Mouse (Mus musculus) liver (tissue): ENCODE measurements at regions not wholly inside any gene's neighbourhood (a gene's known extent, or its start where the extent isn't known, plus 50 kb on each side); places are given as distances from the start of the nearest gene placed in this dataset.

Experiments
- DNase-seq: peaks from one replicate; pipeline ENCODE4 v3.0.0-alpha.2; 2020; ENCODE audit warnings: mixed read lengths

DNA sequence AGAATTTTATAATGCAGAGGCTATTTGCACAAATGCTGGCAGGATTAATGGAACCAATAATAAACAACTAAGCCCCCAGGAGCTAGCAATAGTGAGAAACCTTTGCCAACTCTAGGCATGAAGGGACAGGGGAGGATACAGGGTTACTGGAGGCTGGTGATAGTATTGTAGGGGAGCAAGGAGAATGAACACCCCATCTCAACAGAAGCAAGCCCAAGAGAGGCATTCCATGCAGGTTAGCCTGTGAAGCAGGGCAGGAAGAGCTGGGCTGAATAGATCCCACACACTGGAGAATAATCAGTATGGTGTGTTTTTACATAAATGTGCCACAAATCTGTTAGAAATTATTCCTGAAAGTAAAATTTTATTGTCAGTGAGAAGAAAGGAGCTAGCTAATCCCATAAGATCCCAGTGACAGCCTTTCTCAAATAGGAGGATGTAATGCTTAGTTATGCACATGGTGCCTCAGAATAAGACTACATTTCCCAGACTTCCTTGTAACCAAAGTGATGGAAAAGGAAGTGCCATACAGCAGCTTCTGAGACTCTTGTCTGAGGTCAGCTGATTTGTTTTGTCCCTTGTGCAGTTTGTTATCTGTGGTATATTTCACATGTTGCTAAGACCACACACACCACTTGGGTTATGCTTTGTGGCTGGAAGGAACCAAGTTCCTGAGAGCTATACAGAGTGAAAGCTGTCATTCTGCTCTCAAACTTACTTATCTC is 111.1 kb downstream of the Ccdc71l start:
- DNase-seq: no peak

DNA sequence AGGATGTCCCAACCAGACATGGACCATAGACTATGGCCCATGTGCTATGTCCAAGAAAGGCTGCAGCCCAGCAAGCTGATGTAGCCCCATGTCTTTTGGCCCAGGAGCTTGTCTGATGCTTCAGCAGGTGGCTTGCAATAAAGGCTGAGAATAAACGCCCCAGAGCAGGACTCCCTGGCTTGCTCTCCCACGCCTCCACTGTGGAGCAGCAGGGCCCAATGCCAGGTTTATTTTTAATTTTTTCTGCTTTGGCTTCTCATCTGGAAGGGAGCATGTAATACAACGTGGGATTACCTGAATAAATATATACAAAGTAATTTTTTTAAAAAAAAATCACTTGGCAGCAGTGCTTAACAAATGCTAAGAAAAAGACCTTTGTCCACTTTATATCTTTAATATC is 125.7 kb downstream of the Ccdc71l start:
- DNase-seq: no peak

DNA sequence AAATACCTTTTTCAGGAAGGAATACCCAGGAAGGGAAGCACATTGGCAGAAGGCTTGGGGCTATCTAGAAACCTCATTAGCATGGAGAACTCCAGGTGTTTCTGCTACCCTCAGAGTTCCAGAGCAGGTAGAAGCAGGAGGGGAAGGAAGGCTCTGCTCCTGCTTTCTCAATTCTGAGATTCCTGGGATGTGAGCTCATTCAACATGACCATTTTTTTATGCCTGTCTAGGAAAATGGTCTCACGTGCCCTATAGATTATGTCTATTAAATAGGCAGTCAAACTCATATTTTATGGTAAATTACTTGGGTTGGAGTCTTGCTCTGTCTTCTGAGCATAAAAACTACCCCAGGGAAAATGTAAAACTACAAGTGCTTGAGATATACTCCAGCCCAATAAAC is 130.2 kb downstream of the Ccdc71l start:
- no peak for DNase-seq

DNA sequence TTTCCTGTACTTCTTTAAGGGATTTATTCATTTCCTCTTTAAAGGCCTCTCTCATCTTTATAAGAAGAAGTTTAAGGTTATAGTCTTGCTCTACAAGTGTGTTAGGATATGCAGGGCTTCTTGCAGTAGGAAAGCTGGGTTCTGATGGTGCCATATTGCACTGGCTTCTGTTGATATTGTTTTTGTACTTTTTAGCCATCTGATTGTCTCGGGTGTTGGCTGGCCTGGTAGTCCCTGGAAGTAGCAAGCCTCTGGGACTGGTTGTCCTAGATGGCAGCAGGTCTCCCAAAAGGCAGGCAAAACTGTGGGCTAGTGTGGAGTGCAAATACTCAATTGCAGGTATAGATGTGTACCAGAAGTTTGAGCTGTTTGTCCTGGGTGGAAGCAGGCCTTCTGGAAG is 147.1 kb downstream of the Ccdc71l start:
- DNase-seq: no peak

DNA sequence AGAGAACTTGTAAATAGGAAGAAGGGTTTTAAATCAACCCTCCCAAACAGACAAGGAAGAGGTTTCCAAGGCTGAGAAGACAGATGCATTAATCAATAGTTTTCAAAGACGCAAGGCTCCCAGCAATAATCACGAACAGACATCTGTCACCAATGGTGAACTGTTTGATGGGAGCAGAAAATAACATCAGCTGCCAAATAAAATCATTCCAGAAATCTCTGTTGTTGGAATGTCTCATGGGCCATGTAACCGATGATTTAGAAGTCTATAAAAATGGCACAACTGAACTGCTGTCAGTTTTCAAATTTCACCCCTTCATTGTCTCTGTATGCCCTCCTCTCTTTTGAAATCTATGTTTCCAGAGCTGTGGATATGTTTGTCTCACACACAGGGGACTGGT is 152.7 kb downstream of the Ccdc71l start:
- DNase-seq: no peak

DNA sequence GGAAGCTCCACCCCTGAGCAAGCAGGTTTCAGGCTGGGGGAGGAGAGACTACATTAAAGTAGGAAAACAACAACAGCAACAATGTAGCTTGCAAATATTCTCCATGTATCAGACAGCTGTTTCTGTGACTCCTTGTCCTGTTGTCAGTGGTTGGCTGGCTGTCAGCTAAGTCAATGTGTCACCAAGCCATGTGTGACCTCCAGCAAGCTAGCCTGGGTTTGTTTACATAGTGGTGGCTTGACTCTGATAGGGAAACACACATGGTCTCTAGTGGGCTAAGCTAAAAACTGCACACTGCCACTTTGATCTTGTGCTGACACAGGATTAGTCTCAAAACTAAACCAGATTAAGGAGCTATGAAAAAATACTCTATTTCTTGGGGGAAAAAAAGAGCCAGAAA is 155.1 kb downstream of the Ccdc71l start:
- no peak for DNase-seq

DNA sequence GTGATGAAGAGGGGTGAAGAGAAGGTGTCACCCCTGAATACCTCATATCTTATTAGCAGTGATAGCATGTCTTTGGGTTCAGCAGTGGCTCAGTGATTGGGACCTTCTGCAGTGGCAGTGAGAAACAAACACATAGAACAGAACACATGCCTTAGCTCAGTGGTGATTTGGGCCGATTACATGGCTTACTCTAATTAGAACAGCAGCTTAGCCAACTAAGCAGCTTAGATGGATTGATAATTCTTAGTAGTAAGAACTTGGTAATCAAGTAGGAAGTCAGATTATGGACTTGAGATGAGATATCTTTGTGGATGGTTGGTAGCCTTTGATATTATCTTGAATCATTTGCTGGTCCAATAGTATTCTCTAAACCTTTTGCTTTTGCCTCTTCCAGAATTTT is 167.0 kb downstream of the Ccdc71l start:
- no peak for DNase-seq

DNA sequence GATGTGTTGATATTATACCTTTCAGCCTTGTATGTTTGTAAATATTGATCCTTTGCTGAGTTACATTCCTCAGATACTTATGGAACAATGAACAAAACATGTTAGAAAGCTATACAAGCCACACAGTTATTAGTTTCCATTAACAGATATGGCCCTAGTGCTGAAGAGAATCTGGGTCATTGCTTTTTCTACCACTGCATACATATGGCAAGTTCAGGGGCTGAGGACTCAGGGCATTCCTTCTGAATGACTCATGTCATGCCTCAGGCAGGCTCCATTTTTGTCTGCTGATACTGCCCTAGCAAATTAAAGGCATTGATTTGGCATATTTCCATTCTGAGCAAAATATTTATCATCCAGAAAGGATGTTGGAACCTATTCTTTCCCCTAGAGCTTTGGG is 167.9 kb downstream of the Ccdc71l start:
- no peak for DNase-seq

DNA sequence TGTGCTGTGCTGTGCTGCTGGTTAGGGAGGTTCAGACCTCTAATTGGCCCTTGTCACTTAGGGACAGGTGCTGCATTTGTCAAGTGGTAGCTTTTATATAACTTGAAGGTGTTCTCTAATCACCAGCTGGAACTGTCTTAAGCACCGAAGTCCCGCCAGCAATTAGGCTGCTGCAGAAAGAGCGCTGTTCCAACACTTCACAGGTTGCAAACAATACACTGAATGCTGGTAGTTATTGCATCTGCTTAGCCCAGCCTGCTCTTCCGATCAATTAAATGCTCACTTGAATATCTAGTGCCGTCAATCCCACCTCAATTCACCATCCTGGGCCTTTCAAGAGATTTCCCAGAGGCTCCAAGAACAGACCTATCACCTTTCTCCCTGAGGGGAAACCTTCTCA is 175.3 kb downstream of the Ccdc71l start:
- DNase-seq: no peak

DNA sequence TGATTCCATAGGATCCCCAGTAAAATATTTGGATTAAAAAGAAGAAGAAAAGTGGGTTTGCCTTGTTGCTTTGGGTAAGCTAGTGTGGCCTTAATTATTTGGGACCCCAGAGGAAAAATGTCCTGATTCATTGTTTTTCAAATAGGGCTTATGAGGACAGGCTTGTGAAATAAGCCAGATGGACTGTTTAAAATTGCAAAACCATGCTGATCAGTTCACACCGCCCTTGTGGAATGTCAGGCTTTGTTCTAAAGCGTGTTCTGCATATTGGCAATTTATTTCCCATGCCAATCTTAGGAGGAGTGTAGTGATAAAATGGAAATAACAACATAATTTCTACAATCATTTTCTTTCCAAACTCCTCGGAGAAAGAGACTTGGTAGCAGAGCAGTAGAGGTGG is 189.3 kb downstream of the Ccdc71l start:
- DNase-seq: no peak

DNA sequence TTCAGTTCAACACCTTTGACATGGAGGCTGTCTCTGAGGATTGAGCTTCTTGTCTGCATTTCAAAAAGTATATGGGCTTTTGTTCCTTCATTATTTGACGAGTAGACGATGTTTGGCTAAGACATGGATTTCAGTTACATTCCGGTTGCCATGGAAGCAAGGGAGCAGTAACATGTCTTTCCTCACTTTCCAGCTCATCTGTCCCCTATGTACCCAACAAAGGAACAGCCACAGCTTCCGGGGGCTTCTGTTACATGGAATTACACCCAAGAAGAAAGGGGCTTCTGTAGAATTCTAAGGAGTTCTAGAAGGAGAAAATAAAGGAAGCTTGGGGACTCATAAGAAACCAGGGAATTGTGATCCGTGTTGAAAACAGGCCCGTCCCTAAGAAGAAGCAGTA is 202.8 kb downstream of the Ccdc71l start:
- DNase-seq: no peak

DNA sequence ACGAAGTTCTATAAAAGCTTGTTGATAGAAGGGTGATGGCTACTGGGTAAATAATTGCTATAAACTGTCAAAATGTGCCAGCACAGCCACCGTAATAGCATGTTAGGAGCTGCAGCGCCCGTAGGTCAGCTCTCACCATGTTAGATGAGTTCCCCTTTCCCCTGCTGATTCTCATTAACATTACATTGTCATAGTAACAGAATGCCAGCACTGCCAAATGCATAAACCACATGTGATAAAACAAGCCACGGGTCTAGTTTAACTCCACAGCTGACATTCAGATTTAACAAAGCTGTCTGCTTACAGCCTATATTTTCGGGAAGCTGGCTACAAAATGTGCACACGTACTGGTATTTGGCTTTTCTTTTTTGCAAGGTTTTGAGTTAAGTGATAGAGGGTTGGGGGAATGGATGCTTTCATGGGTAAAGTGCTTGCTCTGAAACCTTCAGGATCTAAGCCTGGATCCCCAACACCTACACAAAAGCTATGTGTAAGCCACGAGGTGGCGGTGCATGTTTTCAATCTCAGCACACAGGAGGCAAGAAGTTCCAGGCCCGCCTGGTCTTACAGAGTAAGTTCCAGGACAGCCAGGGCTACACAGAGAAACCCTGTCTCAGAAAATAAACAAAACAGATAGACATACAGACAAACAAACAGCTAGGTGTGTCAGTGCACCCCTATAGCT is 217.1 kb upstream of the Nampt start:
- DNase-seq: no peak

DNA sequence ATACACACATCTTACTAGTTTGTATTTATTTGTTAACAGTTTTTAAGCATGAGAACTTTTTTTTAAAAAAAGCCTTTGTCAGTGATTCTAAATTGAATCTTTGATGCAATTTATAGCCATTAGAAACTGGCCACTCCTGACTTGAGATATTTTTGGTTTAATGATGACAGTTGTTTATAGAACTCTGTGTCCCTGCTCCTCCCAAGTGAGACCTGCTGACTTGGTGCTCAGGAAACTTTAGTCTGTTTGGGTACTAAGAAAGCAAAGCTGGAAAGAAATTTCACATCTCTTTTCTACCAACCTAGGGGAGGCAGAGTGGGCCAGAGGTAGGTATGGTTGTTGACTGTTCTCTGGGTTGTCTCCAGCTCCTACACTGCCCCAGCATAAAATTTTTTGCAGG is 214.0 kb upstream of the Nampt start:
- no peak for DNase-seq

DNA sequence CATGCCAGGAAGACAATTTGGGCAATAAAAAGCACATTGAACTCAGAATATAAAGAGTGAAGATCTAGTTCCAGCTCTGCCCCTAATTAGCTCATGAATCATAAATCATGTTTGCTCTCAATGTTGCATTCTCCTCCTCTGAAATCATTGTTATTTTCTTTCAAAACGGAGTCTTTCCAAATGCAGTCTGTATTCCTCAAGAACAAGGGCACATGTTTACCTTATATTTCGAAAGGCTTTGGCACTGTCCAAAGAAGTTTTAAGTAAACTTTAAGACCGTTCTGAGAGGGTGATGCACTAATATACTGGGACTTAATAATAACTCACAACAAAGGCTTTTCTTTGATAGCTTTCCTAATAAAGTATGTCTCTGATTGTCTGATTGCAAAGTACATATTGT is 204.3 kb upstream of the Nampt start:
- no peak for DNase-seq

DNA sequence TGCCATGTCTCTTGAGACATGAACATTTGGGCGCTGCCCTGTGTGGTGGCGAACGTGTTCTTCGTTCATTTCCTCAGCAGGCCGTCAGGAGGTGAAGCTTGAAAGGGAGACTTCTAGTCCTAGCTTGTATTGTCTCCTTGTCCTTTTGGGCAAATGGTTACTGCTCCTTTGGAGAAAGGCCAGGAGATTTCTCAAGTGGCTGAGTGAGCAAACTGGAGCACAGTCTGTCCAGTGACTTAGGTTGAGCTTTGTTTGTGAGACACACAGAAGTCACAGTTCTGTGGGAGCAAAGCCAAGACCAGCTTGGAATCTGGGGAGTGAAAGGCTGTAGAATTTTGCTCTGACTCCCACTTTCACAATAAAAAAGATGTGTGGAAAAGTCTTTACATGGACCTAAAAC is 203.3 kb upstream of the Nampt start:
- DNase-seq: no peak

DNA sequence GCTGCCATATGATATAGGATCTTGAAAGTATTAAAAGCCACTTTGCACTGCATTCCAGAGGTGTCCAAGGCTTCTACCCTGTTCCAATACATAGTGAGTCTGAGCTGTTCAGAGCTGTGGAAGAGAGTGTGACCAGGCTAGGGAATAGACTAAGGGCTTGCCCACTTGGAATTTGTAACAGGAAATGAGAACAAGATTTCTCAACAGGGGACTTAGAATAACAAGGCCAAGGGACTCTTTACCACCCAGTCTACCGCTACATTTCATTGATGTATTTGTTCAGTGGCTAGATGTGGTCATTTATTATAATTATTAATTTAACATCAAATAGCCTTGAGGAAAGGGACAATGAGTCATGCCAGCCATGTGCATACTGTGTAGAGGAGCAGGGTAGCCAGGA is 202.3 kb upstream of the Nampt start:
- no peak for DNase-seq

DNA sequence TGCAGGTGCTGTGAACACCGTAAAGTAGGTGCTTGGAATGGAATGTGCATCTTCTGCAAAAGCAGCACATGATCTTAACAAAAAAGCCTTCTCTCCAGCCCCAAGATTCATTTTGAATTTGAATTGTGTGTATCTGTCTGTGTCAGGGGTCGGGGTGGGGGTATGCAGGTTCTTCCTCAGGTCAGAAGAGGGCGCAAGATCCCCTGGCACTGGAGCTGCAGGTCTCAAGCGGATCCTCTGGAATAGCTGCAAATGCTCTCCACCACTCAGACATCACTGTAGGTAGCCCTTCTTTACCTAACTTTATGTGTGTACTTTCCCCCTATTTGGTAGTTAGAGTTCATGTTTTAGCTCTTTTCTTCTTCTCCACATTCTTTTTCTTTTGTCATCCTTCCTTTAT is 199.5 kb upstream of the Nampt start:
- no peak for DNase-seq

DNA sequence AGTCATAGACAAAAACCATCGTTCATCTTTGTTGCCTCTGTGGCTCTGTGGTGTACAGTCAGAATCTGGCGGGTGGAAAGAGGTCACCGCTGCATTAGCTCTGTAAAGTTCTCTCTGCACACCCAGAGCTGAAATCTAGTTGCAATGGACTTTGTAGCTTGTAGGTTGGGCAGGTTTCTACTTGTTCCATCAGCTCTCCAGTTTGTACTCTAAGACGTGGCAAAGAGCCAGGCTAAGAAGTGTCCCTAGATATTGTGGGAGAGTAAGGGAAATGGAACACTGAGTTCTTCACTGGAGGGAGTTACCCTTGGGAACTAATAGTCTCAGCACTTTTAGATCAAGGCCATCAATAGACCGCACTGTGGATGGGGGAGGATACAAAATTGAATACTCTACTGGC is 197.6 kb upstream of the Nampt start:
- no peak for DNase-seq

DNA sequence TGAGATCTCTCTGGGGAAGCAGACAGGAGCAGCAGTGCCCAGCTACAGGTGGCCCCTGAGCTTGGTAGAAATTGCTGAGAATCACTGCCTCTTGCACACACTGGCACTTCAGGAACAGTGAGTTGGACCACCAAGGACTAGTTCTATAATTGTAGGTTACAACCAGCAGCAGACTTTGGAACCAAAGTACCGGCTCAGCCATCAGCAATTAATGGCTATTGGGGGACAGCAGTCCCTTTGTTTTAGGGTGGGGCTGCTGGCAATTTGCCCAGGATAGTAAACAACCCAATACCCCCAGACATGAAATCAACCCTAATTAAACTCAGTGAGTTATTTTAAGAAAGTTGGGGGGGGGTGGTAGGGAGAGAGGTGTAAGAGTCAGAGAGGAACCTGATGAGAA is 190.8 kb upstream of the Nampt start:
- DNase-seq: no peak

DNA sequence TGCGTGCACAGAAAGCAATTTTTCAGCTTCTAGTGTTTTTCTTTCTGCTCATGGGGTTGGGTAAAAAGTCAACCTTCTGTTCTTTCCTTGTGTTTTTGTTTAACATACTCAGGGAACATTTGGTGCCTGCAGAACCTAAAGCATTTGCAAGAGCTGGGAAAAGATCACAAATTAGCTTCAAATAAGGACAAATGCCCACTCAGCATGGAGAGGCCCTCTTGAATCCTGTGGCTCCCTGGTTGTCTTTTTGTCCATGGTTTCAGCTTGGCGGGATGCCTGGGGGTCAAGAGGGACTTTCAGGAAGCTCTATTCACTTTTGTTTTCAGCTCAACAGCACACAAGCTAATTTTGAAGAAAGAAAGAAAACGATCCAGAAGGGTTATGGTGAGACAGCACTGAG is 186.4 kb upstream of the Nampt start:
- DNase-seq: no peak

DNA sequence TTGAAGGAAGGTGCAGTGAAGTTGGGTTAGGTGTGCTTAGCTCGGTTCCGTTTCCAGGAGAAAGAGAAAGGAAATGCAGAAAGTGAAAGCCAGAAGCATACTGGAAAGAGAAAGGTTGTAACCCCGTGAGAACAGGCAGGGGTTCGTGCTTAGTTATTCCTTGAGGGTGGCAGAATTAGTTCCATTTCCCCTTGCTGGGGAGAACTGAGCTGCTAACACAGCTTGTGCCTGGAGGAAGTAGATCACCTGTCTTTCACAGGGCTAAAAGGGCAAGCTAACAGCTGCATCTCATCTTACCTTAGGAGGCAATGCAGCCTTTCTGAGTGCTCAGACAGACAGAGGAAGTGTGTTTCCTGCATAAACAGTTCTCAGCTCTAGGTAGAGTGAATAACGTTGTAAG is 184.3 kb upstream of the Nampt start:
- DNase-seq: no peak

DNA sequence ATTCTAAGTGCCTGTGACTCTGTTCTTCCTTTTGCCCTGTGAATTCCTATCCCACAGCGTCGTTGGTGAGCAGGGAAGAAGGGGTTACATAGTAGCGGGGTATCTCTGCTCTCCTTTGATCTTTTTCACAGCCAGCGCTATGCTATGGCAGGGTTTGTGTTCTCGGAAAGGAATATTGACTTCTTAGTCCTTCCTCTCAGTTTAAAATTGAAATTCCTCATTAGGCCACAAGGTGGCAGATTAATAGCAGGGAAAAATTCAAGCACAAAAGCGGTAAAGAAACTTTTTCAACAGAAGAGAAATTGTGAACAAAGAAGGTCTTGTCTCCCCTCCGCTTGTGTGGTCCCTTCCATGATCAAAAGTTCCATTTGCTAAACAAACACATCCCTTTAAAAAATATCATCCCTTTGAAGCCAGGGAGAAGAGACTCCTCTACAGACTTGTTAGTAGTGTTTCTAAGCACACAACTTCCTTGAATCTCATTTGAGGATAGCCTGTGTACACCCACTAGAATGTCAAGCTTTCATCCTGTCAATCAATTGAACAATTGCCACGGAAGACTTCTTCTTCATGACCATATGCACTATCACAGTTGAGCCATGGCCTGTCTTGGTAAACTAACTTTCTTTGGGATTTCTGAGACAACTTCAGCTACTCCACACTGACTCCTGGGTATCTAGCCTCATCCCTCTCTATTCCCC is 181.8 kb upstream of the Nampt start:
- no peak for DNase-seq

DNA sequence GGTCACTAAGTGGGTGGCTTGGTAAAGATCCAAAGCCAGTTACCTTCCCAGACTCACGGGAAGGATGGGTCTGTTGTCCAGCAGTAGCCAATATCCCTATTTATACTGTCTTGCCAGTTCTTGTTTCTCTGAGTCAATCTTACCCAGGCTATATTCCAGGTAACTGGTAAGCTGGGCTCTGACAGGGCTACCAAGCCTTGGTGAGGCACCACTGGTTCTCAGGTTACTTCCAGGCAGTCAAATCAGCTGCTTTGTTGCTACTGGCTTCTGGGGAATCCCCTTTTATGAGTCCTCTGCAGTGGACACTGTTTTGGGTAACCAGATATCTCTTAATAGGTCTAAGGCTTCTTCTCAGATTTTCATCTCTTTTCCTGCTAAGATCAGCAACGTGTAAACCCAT is 178.8 kb upstream of the Nampt start:
- no peak for DNase-seq

DNA sequence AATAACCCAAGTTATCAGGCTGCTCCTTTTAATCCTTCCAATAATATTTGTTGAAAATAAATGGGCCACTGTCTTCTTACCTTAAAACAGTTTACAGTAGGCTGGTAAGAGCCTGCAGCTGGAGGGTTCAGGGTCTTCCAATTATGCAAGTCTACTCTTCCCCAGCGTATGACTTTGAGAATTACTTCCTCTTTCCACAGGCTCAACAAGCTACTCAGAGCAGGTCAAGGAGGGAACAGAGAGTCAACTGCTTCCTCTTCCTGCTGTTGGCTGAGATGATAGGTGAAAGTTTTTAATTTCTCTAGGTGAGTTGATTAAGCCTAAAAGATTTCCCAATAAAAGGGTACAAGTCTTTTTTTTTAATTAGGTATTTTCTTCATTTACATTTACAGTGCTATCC is 176.9 kb upstream of the Nampt start:
- no peak for DNase-seq
